Mouse (Mus musculus) T-helper 1 cell (primary cell): ENCODE measurements around the gene Cckbr.
"Not testable (repeated sequence)": the region's sequence is repeated elsewhere in the genome, so short reads cannot be mapped to it uniquely, and the experiment has no call there.

ENCODE experiments used
- in situ Hi-C: fragments of 300-600 bp; cut with MboI, MseI; formaldehyde crosslinking; loops from one replicate; pipeline ENCODE4 v1.15.1; 2025; ENCODE audit warnings: high pct_unique_total_duplicates

The Cckbr gene

GRCm38 (mm10) chr7:105425424-105426043 lies at the start of gene Cckbr:
Gene Cckbr (plus strand): TSS chr7:105425731.
- in situ Hi-C loops = no loop called here

GRCm38 (mm10) chr7:105380329-105380728 lies 45.2 kb upstream of the Cckbr start:
- in situ Hi-C loops = loop anchor here (25.0 kb wide), 1 partner anchor 918 kb away; the partner anchor contains the start of gene Trim30a

- in situ Hi-C loops = loop anchor here (25.0 kb wide), 1 partner anchor 925 kb away; the partner anchor contains the start of gene Trim30a
Observed at GRCm38 (mm10) chr7:105387696-105388095, 37.8 kb upstream of the Cckbr start.

GRCm38 (mm10) chr7:105390236-105390635 lies 35.3 kb upstream of the Cckbr start:
- in situ Hi-C loops = loop anchor here (25.0 kb wide), 1 partner anchor 928 kb away; the partner anchor contains the start of gene Trim30a

GRCm38 (mm10) chr7:105394606-105395005 lies 30.9 kb upstream of the Cckbr start:
- in situ Hi-C loops = loop anchor here (25.0 kb wide), 1 partner anchor 932 kb away; the partner anchor contains the start of gene Trim30a

GRCm38 (mm10) chr7:105395131-105395820 lies 30.3 kb upstream of the Cckbr start:
- in situ Hi-C loops = loop anchor here (25.0 kb wide), 1 partner anchor 933 kb away; the partner anchor contains the start of gene Trim30a

- in situ Hi-C loops = loop anchor here (25.0 kb wide), 1 partner anchor 934 kb away; the partner anchor contains the start of gene Trim30a
Observed at GRCm38 (mm10) chr7:105396126-105396525, 29.4 kb upstream of the Cckbr start.

- in situ Hi-C loops = loop anchor here (25.0 kb wide), 1 partner anchor 937 kb away; the partner anchor contains the start of gene Trim30a
Observed at GRCm38 (mm10) chr7:105399058-105399934, 26.2 kb upstream of the Cckbr start.

GRCm38 (mm10) chr7:105399935-105400624 lies 25.5 kb upstream of the Cckbr start, which contains the start of gene Fam160a2:
Gene Fam160a2 (minus strand): TSS chr7:105400054.
- in situ Hi-C loops = loop anchor here (5.0 to 25.0 kb wide), 3 partner anchors 235 to 938 kb away; partner anchors contain the start of genes Trim3 and Trim30a

- in situ Hi-C loops = loop anchor here (5.0 to 10.0 kb wide), 2 partner anchors 231 to 403 kb away; partner anchors contain the start of gene Trim3
Observed at GRCm38 (mm10) chr7:105404268-105404667, 21.3 kb upstream of the Cckbr start, which contains the start of gene Cnga4. Gene Cnga4 (plus strand): TSS chr7:105404568.

GRCm38 (mm10) chr7:105406322-105406721 lies 19.2 kb upstream of the Cckbr start:
- in situ Hi-C loops = loop anchor here (5.0 to 10.0 kb wide), 3 partner anchors 81 to 228 kb away; partner anchors contain the start of gene Trim3

GRCm38 (mm10) chr7:105411874-105412632 lies 13.5 kb upstream of the Cckbr start:
- in situ Hi-C loops = not testable (repeated sequence)

GRCm38 (mm10) chr7:105414385-105414784 lies 11.1 kb upstream of the Cckbr start:
- in situ Hi-C loops = no loop called here

GRCm38 (mm10) chr7:105416529-105416928 lies 9.0 kb upstream of the Cckbr start:
- in situ Hi-C loops = no loop called here

GRCm38 (mm10) chr7:105418106-105418505 lies 7.4 kb upstream of the Cckbr start:
- in situ Hi-C loops = no loop called here

- in situ Hi-C loops = loop anchor here (5.0 kb wide), 1 partner anchor 81 kb away; no protein-coding TSS in a partner anchor
Observed at GRCm38 (mm10) chr7:105420903-105421302, 4.6 kb upstream of the Cckbr start.

- in situ Hi-C loops = loop anchor here (5.0 kb wide), 1 partner anchor 78 kb away; no protein-coding TSS in a partner anchor
Observed at GRCm38 (mm10) chr7:105424368-105424767, 1.2 kb upstream of the Cckbr start.

GRCm38 (mm10) chr7:105426051-105426450 lies 520 bp downstream of the Cckbr start:
- in situ Hi-C loops = no loop called here

GRCm38 (mm10) chr7:105432058-105432457 lies 6.5 kb downstream of the Cckbr start:
- in situ Hi-C loops = no loop called here

GRCm38 (mm10) chr7:105433859-105434258 lies 8.3 kb downstream of the Cckbr start:
- in situ Hi-C loops = no loop called here
